Mouse (Mus musculus): ENCODE results near the gene Arap2.

Gene Arap2

DNA sequence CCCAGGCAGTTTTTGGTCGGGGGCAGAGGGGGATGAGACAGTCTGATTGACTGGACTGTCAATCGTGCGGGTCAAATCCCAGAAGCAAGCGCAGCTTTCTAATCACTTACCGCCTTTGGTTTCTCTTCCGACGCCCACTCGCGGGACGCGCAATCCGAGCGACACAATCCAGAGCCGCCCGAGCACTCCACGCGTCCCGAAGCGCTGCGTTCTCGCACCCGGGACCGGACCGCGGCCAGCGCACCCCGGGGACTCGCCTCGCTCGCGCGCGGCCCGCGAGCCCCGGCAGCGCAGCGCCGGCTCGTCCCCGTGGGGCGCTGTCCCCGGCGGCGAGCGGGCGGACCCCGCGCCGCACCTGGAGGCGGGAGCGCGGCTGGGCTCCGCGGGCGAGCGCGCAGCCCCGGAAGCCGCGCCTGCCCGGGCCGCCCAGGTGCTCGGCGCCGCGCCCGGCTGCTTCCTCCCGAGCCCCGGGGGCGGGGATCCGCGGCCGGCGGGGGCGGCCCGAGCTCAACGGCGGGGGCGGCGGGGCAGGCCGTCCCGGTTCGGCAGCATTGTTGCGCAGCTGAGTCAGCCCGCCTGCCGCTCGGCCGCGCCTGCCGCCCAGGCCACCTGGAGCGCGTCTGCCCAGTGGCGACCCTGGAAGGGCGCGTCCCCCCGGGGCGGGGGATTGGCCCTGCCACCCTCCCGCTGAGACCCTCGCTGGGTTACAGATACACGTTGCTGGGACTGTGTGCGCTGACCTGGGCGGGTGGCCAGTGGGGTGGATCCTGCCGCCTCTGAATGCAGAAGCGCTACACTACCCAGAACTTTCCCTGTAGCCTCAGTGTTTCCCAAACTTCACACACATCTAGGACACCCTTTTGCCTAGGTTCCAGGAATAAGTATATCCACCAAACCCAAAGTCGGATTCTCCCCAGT, at the start of gene Arap2:
Arap2 (minus strand) TSS at position 376 of the 918 bp plus-strand sequence.
- peak; percentile 58 to 65 for DNase-seq (ENCODE audit: low read depth in 2 of 2, low spot score in 2 of 2)

DNA sequence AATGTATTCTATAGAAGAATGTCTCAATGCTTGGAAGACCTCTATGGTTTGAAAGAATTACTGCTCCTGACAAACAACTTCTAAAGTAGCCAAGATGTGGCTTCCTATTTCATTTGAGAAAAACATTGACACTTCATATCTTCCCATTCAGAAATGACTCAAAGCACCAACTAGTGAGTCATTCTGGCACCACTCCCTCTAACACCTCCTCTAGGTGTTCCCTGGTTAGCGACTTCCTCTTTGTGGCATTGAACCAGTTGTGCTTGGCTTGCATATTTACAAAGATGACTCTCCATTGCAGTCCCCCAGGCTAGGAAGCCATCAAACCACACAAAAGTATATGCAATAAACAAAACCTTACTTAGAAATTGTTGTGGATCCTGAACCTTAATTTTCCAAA, 49.8 kb upstream of the Arap2 start:
- DNase-seq (ENCODE audit: low read depth in 2 of 2, low spot score in 2 of 2) = peak; percentile 59 to 69

DNA sequence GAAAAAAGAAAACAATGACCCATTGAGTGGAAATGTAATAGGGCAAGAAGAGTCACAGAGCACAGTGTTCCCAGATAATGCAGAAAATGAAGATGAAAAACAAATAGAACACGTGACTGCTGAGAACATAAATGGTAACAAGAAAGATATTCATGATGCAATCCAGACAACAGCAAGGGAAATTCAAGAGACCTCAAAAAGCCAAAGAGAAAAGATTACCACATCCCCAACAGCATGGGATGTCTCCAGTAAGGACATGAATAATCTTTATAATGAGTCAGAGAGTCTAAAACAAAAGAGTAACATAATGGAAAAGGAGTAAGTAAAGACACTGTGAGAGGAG, 48.1 kb upstream of the Arap2 start:
- no peak for DNase-seq (ENCODE audit: low read depth in 2 of 2, low spot score in 2 of 2)

DNA sequence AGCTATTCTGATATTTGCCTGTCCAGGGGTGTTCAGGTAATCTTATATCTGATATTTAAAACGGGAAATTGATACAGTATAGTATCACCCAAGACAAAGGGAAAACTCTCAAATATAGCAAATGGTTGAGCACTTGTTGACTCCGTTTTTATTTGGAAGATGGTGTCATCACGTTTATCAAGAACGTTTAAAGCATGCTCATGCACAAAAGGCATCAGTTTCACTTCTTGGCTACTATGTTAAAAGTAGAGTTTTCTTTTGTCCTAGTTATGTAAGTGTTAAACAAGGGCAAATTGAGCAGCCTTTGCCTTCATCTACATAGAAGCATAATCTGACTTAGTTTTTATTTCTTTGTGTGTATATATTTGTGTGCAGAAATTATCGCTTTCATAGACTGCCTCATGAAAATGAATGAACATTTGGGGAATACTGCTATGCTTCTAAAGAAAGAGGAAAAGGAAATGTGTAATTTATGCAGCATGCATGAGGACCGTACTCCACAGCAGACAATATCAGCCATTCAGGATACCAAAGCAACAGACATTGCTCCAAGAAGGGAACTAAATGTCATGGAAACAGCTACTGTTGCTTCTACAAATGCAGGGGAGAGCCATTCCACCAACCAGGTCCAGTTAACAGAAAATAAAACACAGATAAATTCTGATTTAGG, 47.6 kb upstream of the Arap2 start, which contains the start of gene Dthd1:
Dthd1 (plus strand) TSS at position 422 of the 670 bp plus-strand sequence.
- DNase-seq (ENCODE audit: low read depth in 2 of 2, low spot score in 2 of 2) = no peak

DNA sequence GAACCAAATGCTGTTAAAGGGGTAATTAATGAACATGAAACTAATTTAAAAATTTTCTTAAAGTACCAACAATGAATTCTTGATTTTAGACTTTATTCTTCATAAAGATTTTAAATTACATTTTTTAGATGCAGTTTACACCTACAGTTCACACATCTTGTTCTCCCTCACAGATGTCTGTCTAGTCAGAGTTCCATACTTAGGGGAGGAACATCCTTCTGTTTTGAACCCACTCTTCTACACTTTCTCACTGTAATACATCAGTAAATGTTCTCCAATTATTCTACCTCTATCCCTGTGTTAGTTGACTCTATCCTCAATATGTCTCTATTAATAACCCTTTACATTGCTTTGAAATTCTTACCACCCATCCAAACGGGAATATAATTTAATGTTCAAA, 26.8 kb upstream of the Arap2 start:
- no peak for DNase-seq (ENCODE audit: low read depth in 2 of 2, low spot score in 2 of 2)

DNA sequence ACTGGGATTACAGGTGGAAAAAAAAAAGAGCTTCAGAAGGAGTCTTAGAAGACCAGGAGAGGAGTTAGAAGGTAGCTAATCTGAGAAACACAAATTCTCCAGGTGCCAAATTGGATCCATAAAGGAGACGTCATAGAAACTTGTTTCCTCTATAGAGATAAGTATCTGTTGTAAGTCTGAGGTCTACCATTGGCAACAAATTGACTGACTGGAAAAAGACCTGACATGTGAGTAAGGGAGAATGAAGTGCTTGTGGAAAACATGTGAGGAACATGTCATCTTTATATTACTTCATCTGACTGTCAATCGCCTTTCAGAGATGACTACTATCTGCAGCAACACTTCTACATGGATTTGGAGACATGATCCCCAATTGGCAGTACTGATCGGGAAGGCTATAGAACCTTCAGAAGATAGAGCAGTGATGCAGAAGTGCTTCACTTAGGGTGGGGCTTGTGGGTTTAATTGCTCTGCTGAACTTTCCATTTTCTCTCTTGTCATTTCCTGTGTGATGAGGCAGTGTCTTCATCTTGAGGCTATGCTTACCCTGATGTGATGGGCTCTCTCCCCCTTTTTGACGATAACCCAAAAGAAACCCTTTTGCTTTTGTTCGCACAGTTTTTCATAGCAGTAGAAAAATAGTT, 25.1 kb upstream of the Arap2 start:
- peak; percentile 49 to 55 for DNase-seq (ENCODE audit: low read depth in 2 of 2, low spot score in 2 of 2)

DNA sequence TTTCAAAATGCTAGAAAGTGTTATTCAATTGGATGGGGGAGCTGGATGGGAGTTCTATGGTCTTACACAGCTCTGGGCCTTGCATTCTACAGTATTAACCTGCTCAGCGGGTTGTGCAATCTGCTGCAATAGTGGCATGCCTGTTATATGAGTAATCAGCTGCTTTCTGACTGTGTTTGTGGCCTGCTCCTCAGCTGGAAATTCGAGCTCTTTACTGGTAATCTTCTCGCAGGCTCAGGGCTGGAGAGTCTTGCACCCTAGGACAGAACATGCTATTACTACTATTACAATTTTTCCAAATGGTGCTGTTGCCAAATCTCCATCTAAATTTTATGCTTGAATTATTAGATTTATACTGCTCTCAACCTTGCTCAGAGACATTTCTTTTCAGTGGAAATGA, 20.9 kb upstream of the Arap2 start:
- DNase-seq (ENCODE audit: low read depth in 2 of 2, low spot score in 2 of 2) = no peak

DNA sequence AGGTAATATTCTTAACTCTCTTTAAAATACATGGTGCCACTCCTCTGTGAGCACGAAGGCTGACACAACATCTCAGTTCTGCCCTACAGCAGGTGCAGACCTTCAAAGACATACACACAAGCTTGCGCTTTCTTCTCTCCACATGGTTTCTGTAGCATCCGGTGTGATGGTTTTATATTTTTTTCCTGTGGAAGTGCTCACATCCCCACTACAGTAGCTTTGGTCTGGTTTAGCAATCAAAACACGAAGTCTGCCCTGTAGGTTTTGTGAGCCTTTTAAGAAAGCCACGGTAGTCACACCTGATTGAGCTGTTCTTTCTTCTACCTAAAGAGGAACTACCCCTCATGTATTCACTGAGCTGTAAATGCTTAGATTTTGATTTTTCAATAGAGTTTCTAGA, 12.7 kb upstream of the Arap2 start:
- peak; percentile 73 to 74 for DNase-seq (ENCODE audit: low read depth in 2 of 2, low spot score in 2 of 2)

DNA sequence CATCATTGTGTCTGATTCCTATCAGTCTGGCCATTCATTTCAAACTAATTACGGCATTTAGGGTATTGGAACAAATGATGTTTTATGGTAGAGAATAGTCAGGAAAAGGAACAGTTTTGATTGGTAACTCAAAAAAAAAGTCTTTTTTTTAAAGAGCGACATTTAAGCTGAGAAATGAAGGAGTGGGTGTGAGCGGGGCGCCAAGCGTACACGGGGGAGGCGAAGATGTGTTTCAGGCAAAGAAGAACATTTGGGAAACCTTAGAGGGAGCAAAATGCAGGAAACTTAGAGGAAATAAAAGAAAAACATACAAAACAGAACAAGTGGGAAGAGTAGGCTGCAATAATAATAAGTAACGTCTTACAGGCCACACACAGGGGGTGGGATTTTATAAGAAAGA, 11.8 kb upstream of the Arap2 start:
- DNase-seq (ENCODE audit: low read depth in 2 of 2, low spot score in 2 of 2) = no peak

DNA sequence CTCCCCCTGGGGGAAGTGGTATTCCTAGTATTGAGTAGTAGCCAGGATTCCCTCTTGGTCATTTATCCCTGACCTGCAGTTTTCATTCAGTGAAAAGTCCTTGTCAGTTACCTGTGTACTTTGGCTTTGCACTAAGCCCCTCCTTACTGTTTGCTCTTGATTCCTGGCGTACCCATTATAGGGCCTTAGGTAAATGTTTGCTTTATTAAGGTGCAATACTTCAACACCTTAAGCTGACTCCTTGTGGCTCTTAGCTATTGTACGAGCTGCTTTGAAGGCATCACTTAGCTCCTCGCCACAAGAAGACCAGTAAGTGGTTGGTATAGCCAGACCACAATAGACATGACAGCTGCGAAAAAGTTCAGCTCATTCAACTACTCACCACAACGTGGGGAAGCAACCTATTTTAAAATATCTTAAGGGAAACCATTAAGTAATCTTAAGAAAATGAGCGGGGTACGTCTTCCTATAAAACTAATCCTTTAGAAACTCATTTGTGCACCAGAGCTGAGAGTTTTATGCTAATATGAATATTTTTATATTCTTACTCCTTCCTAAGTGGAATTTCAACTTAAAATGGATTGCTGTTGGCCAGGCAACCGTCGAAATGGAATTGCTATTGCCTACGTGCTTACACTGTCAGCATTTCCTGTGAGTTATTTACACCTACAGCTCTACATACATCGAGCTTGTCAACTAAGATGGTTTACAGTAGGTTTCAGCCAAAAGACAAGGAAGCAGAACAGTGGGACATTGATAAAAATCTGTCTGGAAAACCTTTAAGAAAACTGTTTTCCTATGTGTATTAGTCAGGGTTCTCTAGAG, 6.0 kb upstream of the Arap2 start:
- DNase-seq (ENCODE audit: low read depth in 2 of 2, low spot score in 2 of 2) = no peak

DNA sequence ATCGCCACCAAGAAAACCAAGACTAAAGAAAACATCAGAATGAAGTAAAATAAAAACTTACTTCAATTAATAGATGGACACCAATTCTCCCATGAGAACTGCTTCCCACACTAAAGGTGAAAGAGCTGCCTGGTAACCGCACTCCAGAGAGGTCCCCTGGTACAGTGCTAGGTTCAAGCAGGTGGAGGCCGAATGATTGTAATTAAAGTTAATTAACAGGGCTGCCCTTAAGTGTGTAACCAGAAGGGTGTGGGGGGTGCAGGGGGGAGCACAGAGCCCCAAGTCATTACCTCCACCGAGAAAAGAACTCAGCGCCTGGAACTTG, 538 bp downstream of the Arap2 start:
- peak in 1 of 2 experiments; percentile 26 for DNase-seq (ENCODE audit: low read depth in 2 of 2, low spot score in 2 of 2)

DNA sequence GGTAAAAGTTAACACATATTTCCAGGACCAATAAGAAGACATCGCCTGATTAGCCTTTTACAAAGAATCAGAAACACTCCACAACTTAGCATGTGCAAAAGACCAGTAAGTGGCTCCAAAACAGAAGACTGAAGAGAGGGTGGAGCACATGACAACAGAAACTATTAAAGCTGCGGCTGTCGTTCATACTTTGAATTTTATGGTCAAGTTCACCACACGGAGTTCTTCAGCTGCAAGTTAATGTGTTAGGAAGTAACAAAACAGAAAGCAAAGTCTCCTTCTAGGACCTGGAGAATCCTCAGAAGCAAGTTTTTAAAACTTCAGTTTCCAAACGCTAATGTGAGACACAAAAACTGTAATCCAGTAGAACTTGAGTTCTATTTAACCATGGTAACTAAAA, 1.8 kb downstream of the Arap2 start:
- no peak for DNase-seq (ENCODE audit: low read depth in 2 of 2, low spot score in 2 of 2)

DNA sequence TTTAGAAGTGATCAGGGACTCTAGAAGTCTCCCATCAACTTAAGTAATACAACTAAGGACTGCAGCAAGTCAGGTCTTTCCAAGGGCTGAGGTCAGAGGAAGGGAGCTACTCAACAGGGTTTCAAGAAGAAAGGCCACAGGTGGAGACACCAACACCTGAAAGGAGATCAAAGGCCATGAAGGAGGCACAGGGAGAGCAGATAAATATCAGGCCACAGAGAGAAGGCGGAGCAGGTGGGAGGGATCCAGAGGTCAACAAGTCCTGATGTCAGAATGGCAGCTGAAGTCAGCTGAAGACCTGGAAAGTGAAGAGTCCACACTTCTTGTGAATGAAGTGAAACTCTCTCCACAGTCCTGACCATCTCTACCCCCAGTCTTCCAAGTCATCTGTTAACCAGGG, 2.9 kb downstream of the Arap2 start:
- DNase-seq (ENCODE audit: low read depth in 2 of 2, low spot score in 2 of 2) = no peak

DNA sequence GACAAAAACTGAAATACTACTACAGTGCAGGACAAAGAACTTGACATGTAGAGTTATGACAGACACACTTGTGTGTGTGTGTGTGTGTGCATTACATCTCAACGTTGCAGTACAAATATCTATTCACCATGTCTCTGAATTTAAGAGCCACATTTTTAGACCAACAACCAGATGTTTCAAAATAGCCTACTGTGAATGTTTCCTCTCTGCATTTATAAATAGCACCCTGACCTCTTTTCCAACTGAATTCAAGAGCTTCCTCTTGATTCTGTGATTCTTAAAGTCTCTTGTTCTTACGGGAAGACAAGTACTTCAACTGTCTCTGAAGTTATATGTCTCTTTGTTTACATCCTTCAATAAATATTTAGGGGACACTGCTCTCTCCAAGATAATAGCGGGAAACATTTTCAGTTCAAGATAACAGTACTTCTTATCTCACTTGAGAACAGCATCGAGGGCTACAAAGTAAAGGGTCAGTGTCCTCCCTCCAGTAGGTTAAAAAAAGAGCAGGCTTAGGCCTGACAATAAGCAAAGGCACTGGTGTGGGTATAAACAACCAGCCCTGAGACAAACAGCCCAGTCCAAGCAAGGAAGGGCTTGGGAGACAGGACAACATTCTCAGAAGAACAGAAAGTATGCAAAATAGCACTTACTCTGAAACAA, 3.5 kb downstream of the Arap2 start:
- no peak for DNase-seq (ENCODE audit: low read depth in 2 of 2, low spot score in 2 of 2)

DNA sequence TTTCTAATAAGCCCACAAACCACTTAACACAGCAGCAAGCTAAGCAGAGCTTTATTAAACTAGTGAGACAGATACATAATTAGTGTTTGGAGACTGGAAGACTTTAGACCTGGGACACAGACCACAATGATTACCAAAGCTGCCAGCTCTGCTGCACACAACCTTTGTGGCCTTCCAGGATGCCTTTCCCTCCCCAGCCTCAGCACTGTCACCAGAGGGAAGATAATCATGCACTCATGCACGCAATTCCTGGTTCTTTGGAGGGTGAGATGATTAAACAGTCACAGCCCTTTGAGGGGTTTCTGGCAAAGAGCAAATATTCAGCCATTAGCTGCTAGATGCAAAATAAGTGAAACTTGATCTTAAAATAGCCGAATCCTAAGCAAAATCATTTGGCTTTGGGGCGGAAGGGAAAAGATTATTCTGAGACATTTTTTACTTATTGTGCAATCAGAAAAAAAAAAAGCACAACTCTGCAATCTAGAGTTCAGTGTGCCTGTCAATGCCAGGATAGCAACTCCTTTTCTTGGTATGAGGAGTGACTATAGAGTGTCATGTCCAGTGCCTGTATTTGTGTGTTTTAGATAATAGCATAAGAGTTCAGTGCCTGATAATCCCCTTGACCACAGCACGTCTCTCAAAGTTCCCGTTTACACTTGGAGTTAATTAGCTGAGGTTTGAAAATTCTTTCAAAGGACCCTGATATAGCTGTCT, 5.0 kb downstream of the Arap2 start:
- no peak for DNase-seq (ENCODE audit: low read depth in 2 of 2, low spot score in 2 of 2)

DNA sequence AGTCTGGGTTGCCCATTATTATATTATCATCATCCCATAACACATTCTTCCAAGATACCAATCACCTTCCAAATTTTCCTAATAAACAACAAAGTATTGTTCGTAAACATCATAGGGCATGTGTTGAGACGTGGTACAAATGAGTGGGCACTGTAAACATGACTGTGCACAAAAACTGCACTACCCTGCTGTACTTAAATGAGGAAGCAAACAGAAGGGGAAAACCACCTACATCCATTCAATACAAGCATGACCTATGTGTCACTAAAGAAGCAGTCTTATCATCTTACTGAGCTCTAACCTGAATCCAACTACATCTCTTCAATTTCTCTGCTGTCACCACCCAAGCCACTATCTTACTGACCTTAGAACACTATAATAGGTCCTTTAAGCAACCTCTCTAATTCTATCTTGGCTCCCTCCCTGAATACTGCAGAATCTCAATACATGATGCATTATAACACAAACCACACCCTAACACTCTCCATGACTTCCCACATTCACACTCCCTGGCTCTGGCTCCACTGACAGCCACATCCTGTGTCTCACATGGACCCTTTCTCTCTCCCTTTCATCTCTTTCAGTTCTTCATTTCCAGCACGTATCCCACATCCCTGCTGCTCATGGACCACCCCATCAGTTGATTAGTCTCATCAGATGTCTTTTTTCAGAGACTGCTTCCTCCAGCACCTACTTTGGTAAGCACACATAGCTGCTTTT, 10.0 kb downstream of the Arap2 start:
- no peak for DNase-seq (ENCODE audit: low read depth in 2 of 2, low spot score in 2 of 2)

DNA sequence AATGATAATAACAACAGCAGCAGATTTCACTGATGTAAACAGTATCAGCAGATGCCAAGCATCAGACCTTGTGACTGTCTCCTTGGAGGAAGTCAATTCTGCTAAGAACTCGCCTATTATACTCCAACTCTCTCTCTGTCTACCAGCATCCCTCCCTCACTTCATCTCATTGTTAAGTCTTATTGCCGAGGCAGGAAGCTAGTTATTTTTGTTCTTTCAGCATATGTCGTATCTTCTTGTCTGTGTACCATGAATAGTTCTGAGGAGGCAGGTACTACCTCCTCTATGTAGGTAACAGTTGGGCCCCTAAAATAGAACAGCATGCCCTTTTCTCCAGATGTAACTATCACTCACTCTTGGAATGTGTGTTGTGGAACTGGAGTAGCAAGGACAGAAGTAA, 13.0 kb downstream of the Arap2 start:
- no peak for DNase-seq (ENCODE audit: low read depth in 2 of 2, low spot score in 2 of 2)

DNA sequence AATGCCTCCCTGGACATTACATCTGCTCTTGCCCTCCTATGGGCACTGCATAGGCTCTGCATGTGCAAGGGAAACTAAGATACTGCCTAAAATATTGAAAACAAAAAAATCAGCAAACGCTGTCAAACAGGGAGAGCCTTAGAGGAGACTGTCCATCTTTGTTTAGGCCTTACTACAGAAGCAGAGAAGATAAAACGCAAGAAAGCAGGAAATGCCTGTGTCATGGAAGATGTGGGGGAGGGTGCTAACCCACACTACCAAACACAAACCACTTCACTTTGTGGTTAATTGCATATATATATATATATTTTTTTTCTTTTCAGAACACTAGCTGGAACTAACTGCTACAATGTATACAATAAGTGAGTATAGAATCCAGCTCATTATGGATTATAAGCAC, 14.3 kb downstream of the Arap2 start:
- DNase-seq (ENCODE audit: low read depth in 2 of 2, low spot score in 2 of 2) = no peak

DNA sequence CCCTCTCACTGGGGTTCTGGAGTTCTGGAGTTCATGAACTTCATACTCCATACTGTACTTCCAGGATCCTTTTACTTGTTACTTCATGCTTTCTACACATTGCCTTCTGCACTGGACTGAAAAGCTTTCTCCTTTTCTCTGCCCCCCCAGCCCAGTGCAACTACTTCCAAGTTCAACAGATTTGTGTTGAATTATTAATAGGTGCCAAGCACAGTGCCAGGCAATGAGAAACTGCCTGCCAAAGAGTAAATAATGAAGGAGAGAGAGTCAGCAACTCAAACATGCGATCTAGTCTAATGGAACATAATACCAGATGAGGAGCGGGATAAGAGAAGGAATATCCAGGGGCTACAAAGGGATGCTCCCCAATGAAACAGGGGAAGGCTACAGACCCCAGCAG, 17.8 kb downstream of the Arap2 start:
- DNase-seq (ENCODE audit: low read depth in 2 of 2, low spot score in 2 of 2) = no peak

Measured in CD8-positive naive resting alpha-beta T cell, adult 2 months (primary cell).